Mouse (Mus musculus): ENCODE measurements around the gene Nr1h3. TPM values are rescaled to one million over a fixed set of nuclear protein-coding genes. Genes with fewer than 3 reads are reported as not detected.

The Nr1h3 gene
- polyA plus RNA-seq, 1 experiment from 2014 or later = 31.0 TPM

DNA sequence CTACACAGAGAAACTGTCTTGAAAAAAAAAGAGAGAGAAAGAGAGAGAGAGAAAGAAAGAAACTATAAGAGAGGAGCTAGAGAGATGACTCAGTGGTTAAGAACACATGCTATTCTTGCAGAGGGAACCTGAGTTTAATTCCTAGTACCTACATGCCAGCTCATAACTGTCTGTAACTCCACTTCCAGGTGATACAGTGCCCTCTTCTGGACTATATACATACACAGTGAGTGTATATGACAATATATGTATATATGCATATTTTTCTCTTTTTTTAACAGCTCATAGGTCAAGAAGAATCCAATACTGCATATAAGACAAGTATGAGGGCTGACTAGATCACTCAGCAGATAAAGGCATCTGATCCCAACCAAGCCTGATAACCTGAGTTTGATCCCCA is 10.7 kb upstream of the Nr1h3 start:
- Histone ChIP-seq H3K36me3 (replicated peaks; ENCODE audit: insufficient read depth, low read length) (peaks cover 39% of the 10 kb centered on the region), H3K4me1 (ENCODE audit: insufficient read depth) (0 out of 2 replicates have a peak, but pooled peaks cover 2% of the 10 kb centered on the region), H3K4me2 (ENCODE audit: low read depth, low read length) (no peak overlapping the region), H3K27ac (ENCODE audit: low read depth) (no peak overlapping the region), H3K9me3 (ENCODE audit: low read length) (no peaks in the 10 kb centered on the region), H3K27me3 (ENCODE audit: insufficient read depth, low read length) (no peaks in the 10 kb centered on the region), H3K4me3 (ENCODE audit: low read depth, low read length) (no peak overlapping the region), H3K9ac (replicated peaks) (no peak overlapping the region)
- DNase-seq (no peak), ATAC-seq (no peak)
- TF ChIP-seq EP300 (IDR thresholded peaks at IDR 0.05; ENCODE audit: low read depth) = no peak
- TF ChIP-seq CTCF (IDR thresholded peaks at IDR 0.05; ENCODE audit: low read depth) = peak; percentile 41

DNA sequence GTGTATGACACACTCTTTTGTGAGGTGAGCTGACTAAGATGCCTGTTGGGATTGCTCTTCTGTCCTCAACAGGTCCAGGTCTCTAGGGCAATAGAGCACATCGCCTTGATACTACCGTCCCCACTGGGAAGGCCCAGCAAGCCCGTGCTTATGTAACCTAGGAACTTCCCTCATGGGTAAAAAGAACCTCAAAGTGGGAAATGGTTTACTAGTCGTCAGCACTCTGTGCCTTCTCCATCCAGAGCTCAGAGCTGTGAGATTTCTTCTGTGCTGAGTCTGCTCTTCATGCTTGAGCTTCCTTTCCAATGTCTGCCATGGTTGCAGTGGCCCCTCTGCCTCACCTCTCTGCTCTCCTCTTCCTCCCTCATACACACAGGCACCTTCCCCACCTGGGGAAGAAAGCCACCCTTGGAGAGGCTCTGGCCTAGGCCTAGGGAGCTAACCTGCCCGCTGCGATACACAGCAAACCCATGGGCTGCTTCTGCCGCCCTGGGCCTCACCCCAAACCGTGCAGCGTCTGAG is 3.7 kb upstream of the Nr1h3 start:
- H3K27me3 ChIP-seq (ENCODE audit: insufficient read depth, low read length) = no peaks in the 10 kb centered on the region
- DNase-seq (no peak), ATAC-seq (no peak)
- H3K36me3 ChIP-seq (replicated peaks; ENCODE audit: insufficient read depth, low read length) = peaks cover 45% of the 10 kb centered on the region
- peaks cover 19% of the 10 kb centered on the region for H3K4me1 ChIP-seq (ENCODE audit: insufficient read depth)
- peak overlapping the region; percentile 65 for H3K27ac ChIP-seq (ENCODE audit: low read depth)
- H3K4me3 ChIP-seq (ENCODE audit: low read depth, low read length) = no peak overlapping the region
- 0 out of 2 replicates have a peak overlapping the region, but pooled peaks have one; percentile 30 for H3K4me2 ChIP-seq (ENCODE audit: low read depth, low read length)
- TF ChIP-seq EP300 (IDR thresholded peaks at IDR 0.05; ENCODE audit: low read depth) (no peak), CTCF (IDR thresholded peaks at IDR 0.05; ENCODE audit: low read depth) (no peak)
- H3K9me3 ChIP-seq (ENCODE audit: low read length) = no peaks in the 10 kb centered on the region
- no peak overlapping the region for H3K9ac ChIP-seq (replicated peaks)
- 67% methylated on average over 9 of the region's 9 CpGs for WGBS (ENCODE audit: insufficient replicate concordance)

DNA sequence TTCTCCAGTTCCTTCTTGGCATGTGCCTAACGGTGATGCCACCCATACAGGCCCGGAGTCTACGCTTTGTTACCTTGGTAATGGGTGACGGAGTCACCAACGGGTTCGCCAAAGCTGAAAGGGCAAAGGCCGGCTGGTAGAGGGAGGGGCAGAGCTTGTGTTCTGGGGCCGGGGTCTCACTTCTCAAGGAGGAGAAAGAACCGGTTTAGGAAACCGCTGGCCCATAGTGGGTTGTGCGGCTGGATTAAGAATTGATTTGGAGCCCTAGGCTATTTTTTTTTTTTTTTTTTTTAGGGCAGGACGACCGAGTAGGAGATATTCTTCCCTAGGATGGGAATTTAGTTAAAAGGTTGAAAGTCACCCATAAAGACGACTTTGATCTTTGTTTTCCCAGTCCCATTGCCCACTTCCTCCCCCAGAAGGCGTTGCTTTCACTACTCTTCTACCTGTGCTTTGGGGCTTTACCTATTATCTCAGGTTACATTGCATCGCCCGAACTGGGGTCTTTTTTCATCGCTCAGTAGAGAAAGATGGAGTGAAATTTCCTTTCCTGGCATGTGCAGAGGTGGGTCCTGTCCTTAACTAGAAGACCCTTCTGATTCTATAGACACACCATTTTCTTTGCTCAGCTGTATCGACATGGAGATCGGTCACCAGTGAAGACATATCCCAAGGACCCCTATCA is 480 bp upstream of the Nr1h3 start:
- H3K9me3 ChIP-seq (ENCODE audit: low read length) = no peaks in the 10 kb centered on the region
- peaks cover 21% of the 10 kb centered on the region; the same call in 1 of the 2 replicates for H3K36me3 ChIP-seq (replicated peaks; ENCODE audit: insufficient read depth, low read length)
- ATAC-seq = no peak
- TF ChIP-seq CTCF (IDR thresholded peaks at IDR 0.05; ENCODE audit: low read depth) (no peak), EP300 (IDR thresholded peaks at IDR 0.05; ENCODE audit: low read depth) (no peak)
- peak overlapping the region; percentile 76 for H3K9ac ChIP-seq (replicated peaks)
- DNase-seq = no peak
- peak overlapping the region; percentile 69 for H3K4me3 ChIP-seq (ENCODE audit: low read depth, low read length)
- peak overlapping the region; percentile 81 for H3K4me2 ChIP-seq (ENCODE audit: low read depth, low read length)
- H3K27ac ChIP-seq (ENCODE audit: low read depth) = peak overlapping the region; percentile 87
- WGBS (ENCODE audit: insufficient replicate concordance) = 14% methylated on average over 20 of the region's 20 CpGs
- peaks cover 19% of the 10 kb centered on the region for H3K4me1 ChIP-seq (ENCODE audit: insufficient read depth)
- H3K27me3 ChIP-seq (ENCODE audit: insufficient read depth, low read length) = no peaks in the 10 kb centered on the region

DNA sequence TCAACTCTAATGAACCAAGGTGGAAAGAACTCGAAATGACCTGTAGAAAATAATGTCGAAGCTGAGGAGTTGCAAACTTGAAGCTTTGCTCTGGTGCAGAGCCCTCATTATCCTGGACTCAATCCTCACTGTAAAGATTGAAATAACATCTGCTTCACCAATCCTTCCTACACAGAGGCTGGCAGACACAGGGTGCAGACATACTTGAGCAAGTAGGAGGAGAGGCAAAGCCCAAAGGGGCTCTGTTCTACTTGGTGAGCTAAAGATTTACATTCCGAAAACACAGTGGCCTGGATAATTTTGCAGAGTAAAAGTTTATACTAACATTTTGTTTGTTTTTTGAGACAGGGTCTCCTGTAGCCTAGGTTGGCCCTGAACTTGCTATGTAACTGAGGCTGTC is 3.7 kb downstream of the Nr1h3 start:
- Histone ChIP-seq H3K27ac (ENCODE audit: low read depth) (no peak overlapping the region), H3K36me3 (replicated peaks; ENCODE audit: insufficient read depth, low read length) (no peaks in the 10 kb centered on the region), H3K9ac (replicated peaks) (no peak overlapping the region), H3K9me3 (ENCODE audit: low read length) (no peaks in the 10 kb centered on the region), H3K4me2 (ENCODE audit: low read depth, low read length) (no peak overlapping the region), H3K4me1 (ENCODE audit: insufficient read depth) (peaks cover 24% of the 10 kb centered on the region), H3K4me3 (ENCODE audit: low read depth, low read length) (no peak overlapping the region), H3K27me3 (ENCODE audit: insufficient read depth, low read length) (no peaks in the 10 kb centered on the region)
- DNase-seq = no peak
- 83% methylated on average over 3 of the region's 3 CpGs for WGBS (ENCODE audit: insufficient replicate concordance)
- no peak for TF ChIP-seq EP300 (IDR thresholded peaks at IDR 0.05; ENCODE audit: low read depth)
- ATAC-seq = no peak

DNA sequence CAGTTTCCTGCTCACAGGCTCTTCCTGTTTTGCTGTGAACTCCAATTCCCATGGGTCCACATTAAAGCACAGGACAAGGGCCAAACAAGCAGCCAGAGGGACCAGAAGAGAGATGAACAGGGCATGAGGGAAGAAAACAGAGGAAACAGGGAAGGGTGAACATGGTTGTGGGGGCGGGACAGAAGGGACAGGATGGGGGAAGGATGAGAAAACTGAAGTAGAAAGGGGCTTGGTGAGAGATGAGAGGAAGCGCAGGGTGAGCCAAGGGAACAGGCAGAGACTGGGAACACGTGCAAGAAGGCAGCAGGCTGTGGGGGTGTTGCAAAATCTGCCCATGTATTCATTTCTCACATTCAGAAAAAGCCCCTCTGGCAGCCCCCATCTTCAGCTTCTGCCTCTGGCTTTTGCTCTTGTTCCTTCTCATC is 6.0 kb downstream of the Nr1h3 start:
- H3K4me3 ChIP-seq (ENCODE audit: low read depth, low read length) = no peak overlapping the region
- ATAC-seq (no peak), DNase-seq (no peak)
- no peaks in the 10 kb centered on the region for H3K36me3 ChIP-seq (replicated peaks; ENCODE audit: insufficient read depth, low read length)
- H3K27ac ChIP-seq (ENCODE audit: low read depth) = no peak overlapping the region
- 40% methylated on average over 3 of the region's 3 CpGs for WGBS (ENCODE audit: insufficient replicate concordance)
- no peaks in the 10 kb centered on the region for H3K27me3 ChIP-seq (ENCODE audit: insufficient read depth, low read length)
- H3K4me2 ChIP-seq (ENCODE audit: low read depth, low read length) = no peak overlapping the region
- H3K4me1 ChIP-seq (ENCODE audit: insufficient read depth) = peaks cover 12% of the 10 kb centered on the region; the same call in 1 of the 2 replicates
- H3K9ac ChIP-seq (replicated peaks) = no peak overlapping the region
- TF ChIP-seq EP300 (IDR thresholded peaks at IDR 0.05; ENCODE audit: low read depth) (no peak), CTCF (IDR thresholded peaks at IDR 0.05; ENCODE audit: low read depth) (no peak)
- H3K9me3 ChIP-seq (ENCODE audit: low read length) = no peaks in the 10 kb centered on the region

DNA sequence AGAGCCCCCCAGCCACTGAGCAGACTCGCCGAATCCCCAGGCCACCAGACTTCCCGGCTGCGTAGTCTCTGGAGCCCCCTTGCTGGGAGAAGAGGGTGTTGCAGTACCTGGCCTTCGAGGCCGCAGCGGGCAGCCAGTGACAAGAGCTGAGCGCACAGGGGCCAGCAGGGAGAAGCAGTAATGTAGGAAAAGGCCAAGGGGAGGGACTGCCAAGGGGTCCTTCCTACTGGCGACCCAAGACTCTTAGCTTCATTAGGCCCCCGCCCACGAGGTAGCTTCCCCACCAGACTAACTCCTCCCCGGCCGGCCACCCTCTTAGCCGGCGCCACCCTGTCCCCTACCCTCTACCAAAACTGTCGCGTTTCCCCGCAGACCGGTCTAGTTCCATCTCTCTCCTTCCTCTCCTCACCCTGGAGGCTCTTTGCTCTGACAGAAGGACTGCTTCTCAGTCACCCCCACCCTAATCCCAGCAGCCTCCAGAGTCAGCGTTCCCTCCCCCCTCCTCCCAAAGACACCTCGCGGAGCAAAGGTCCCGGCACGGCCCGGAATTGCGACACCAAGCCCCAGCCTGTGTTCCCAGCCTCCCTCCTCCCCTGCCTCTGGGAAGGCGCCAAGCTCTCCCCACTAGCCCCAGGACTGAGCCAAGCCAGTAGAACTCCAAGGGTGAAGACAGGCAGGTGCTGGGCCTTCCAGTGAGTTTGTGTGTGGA is 7.9 kb downstream of the Nr1h3 start:
- H3K4me1 ChIP-seq (ENCODE audit: insufficient read depth) = peaks cover 9% of the 10 kb centered on the region; the same call in 1 of the 2 replicates
- H3K27me3 ChIP-seq (ENCODE audit: insufficient read depth, low read length) = no peaks in the 10 kb centered on the region
- ATAC-seq (peak; percentile 89), DNase-seq (peak; percentile 84)
- TF ChIP-seq CTCF (IDR thresholded peaks at IDR 0.05; ENCODE audit: low read depth) = peak; percentile 94
- no peak for TF ChIP-seq EP300 (IDR thresholded peaks at IDR 0.05; ENCODE audit: low read depth)
- 2% methylated on average over 27 of the region's 27 CpGs for WGBS (ENCODE audit: insufficient replicate concordance)
- H3K9me3 ChIP-seq (ENCODE audit: low read length) = no peaks in the 10 kb centered on the region
- H3K4me3 ChIP-seq (ENCODE audit: low read depth, low read length) = peak overlapping the region; percentile 49
- peak overlapping the region; percentile 91 for H3K27ac ChIP-seq (ENCODE audit: low read depth)
- H3K9ac ChIP-seq (replicated peaks) = peak overlapping the region; percentile 70
- H3K36me3 ChIP-seq (replicated peaks; ENCODE audit: insufficient read depth, low read length) = no peaks in the 10 kb centered on the region
- peak overlapping the region; percentile 74 for H3K4me2 ChIP-seq (ENCODE audit: low read depth, low read length)
